Mouse (Mus musculus): ENCODE measurements around the gene Kcnma1. TPM values are rescaled to one million over a fixed set of nuclear protein-coding genes. Genes with fewer than 3 reads are reported as not detected.

Kcnma1 gene
- total RNA-seq, 1 experiment from 2014 or later = not detected

GRCm38 (mm10) chr14:23809124-23809523 lies 205.2 kb downstream of the Kcnma1 start:
- no peak for ATAC-seq (replicated peaks; ENCODE audit: insufficient number of reproducible peaks, low FRiP score, low TSS enrichment, poor library complexity, severe bottlenecking)

GRCm38 (mm10) chr14:23806378-23806777 lies 207.9 kb downstream of the Kcnma1 start:
- no peak for ATAC-seq (replicated peaks; ENCODE audit: insufficient number of reproducible peaks, low FRiP score, low TSS enrichment, poor library complexity, severe bottlenecking)

- ATAC-seq (replicated peaks; ENCODE audit: insufficient number of reproducible peaks, low FRiP score, low TSS enrichment, poor library complexity, severe bottlenecking) = no peak
Measured at GRCm38 (mm10) chr14:23796878-23797277, 217.4 kb downstream of the Kcnma1 start.

GRCm38 (mm10) chr14:23792674-23793073 lies 221.6 kb downstream of the Kcnma1 start:
- no peak for ATAC-seq (replicated peaks; ENCODE audit: insufficient number of reproducible peaks, low FRiP score, low TSS enrichment, poor library complexity, severe bottlenecking)

GRCm38 (mm10) chr14:23792076-23792475 lies 222.2 kb downstream of the Kcnma1 start:
- no peak for ATAC-seq (replicated peaks; ENCODE audit: insufficient number of reproducible peaks, low FRiP score, low TSS enrichment, poor library complexity, severe bottlenecking)

GRCm38 (mm10) chr14:23791261-23791691 lies 223.0 kb downstream of the Kcnma1 start:
- ATAC-seq (replicated peaks; ENCODE audit: insufficient number of reproducible peaks, low FRiP score, low TSS enrichment, poor library complexity, severe bottlenecking) = no peak

- ATAC-seq (replicated peaks; ENCODE audit: insufficient number of reproducible peaks, low FRiP score, low TSS enrichment, poor library complexity, severe bottlenecking) = no peak
Measured at GRCm38 (mm10) chr14:23786687-23787073, 227.6 kb downstream of the Kcnma1 start.

- ATAC-seq (replicated peaks; ENCODE audit: insufficient number of reproducible peaks, low FRiP score, low TSS enrichment, poor library complexity, severe bottlenecking) = no peak
Measured at GRCm38 (mm10) chr14:23785921-23786686, 228.2 kb downstream of the Kcnma1 start.

GRCm38 (mm10) chr14:23782845-23783609 lies 231.3 kb downstream of the Kcnma1 start:
- ATAC-seq (replicated peaks; ENCODE audit: insufficient number of reproducible peaks, low FRiP score, low TSS enrichment, poor library complexity, severe bottlenecking) = no peak

- ATAC-seq (replicated peaks; ENCODE audit: insufficient number of reproducible peaks, low FRiP score, low TSS enrichment, poor library complexity, severe bottlenecking) = no peak
Measured at GRCm38 (mm10) chr14:23774542-23774941, 239.7 kb downstream of the Kcnma1 start.

GRCm38 (mm10) chr14:23772685-23773084 lies 241.6 kb downstream of the Kcnma1 start:
- no peak for ATAC-seq (replicated peaks; ENCODE audit: insufficient number of reproducible peaks, low FRiP score, low TSS enrichment, poor library complexity, severe bottlenecking)

GRCm38 (mm10) chr14:23771794-23772193 lies 242.5 kb downstream of the Kcnma1 start:
- ATAC-seq (replicated peaks; ENCODE audit: insufficient number of reproducible peaks, low FRiP score, low TSS enrichment, poor library complexity, severe bottlenecking) = no peak

- ATAC-seq (replicated peaks; ENCODE audit: insufficient number of reproducible peaks, low FRiP score, low TSS enrichment, poor library complexity, severe bottlenecking) = no peak
Measured at GRCm38 (mm10) chr14:23762471-23762870, 251.8 kb downstream of the Kcnma1 start.

- no peak for ATAC-seq (replicated peaks; ENCODE audit: insufficient number of reproducible peaks, low FRiP score, low TSS enrichment, poor library complexity, severe bottlenecking)
Measured at GRCm38 (mm10) chr14:23759626-23760025, 254.7 kb downstream of the Kcnma1 start.

- no peak for ATAC-seq (replicated peaks; ENCODE audit: insufficient number of reproducible peaks, low FRiP score, low TSS enrichment, poor library complexity, severe bottlenecking)
Measured at GRCm38 (mm10) chr14:23758421-23758820, 255.9 kb downstream of the Kcnma1 start.

- ATAC-seq (replicated peaks; ENCODE audit: insufficient number of reproducible peaks, low FRiP score, low TSS enrichment, poor library complexity, severe bottlenecking) = no peak
Measured at GRCm38 (mm10) chr14:23748011-23748410, 266.3 kb downstream of the Kcnma1 start.

GRCm38 (mm10) chr14:23746976-23747375 lies 267.3 kb downstream of the Kcnma1 start:
- ATAC-seq (replicated peaks; ENCODE audit: insufficient number of reproducible peaks, low FRiP score, low TSS enrichment, poor library complexity, severe bottlenecking) = no peak

- no peak for ATAC-seq (replicated peaks; ENCODE audit: insufficient number of reproducible peaks, low FRiP score, low TSS enrichment, poor library complexity, severe bottlenecking)
Measured at GRCm38 (mm10) chr14:23741531-23741930, 272.8 kb downstream of the Kcnma1 start.

- ATAC-seq (replicated peaks; ENCODE audit: insufficient number of reproducible peaks, low FRiP score, low TSS enrichment, poor library complexity, severe bottlenecking) = no peak
Measured at GRCm38 (mm10) chr14:23734200-23734599, 280.1 kb downstream of the Kcnma1 start.

- ATAC-seq (replicated peaks; ENCODE audit: insufficient number of reproducible peaks, low FRiP score, low TSS enrichment, poor library complexity, severe bottlenecking) = no peak
Measured at GRCm38 (mm10) chr14:23729377-23729776, 284.9 kb downstream of the Kcnma1 start.

All from monocyte, adult 5-6 weeks (primary cell).